Mouse (Mus musculus): ENCODE data around the gene Capn13. TPM values are rescaled to one million over a fixed set of nuclear protein-coding genes. Genes with fewer than 3 reads are reported as not detected.

The Capn13 gene
- total and polyA plus RNA-seq, 2 experiments from 2014 or later = 0.09 TPM; not detected in 1

GRCm38 (mm10) chr17:73277770-73278169 is 122.9 kb downstream of the Capn13 start:
- Histone ChIP-seq H3K27ac (ENCODE audit: low read depth, low read length) (no peak overlapping the region), H3K4me2 (ENCODE audit: low read depth, low read length, poor library complexity, severe bottlenecking) (no peak overlapping the region), H3K9ac (replicated peaks; ENCODE audit: low read length, poor library complexity, severe bottlenecking) (no peak overlapping the region), H3K4me3 (ENCODE audit: low read depth, low read length) (no peak overlapping the region), H3K27me3 (ENCODE audit: insufficient read depth, low read length) (no peaks in the 10 kb centered on the region), H3K36me3 (ENCODE audit: insufficient read depth, low read length) (no peaks in the 10 kb centered on the region), H3K9me3 (ENCODE audit: low read length) (no peaks in the 10 kb centered on the region), H3K4me1 (ENCODE audit: insufficient read depth, low read length) (no peaks in the 10 kb centered on the region)
- no peak for DNase-seq (ENCODE audit: low spot score)
- peak; percentile 36 for TF ChIP-seq CTCF (IDR thresholded peaks at IDR 0.05)
- no peak for ATAC-seq (ENCODE audit: low FRiP score)
- 93% methylated on average over 4 of the region's 4 CpGs for WGBS

- DNase-seq (ENCODE audit: low spot score) = no peak
- 88% methylated on average over 10 of the region's 10 CpGs for WGBS
Observed at GRCm38 (mm10) chr17:73275066-73275465, 125.6 kb downstream of the Capn13 start.

GRCm38 (mm10) chr17:73273809-73274208 is 126.9 kb downstream of the Capn13 start:
- TF ChIP-seq CTCF (IDR thresholded peaks at IDR 0.05) = no peak
- H3K36me3 ChIP-seq (ENCODE audit: insufficient read depth, low read length) = no peaks in the 10 kb centered on the region
- no peaks in the 10 kb centered on the region for H3K27me3 ChIP-seq (ENCODE audit: insufficient read depth, low read length)
- ATAC-seq (ENCODE audit: low FRiP score) (no peak), DNase-seq (ENCODE audit: low spot score) (no peak)
- no peak overlapping the region for H3K27ac ChIP-seq (ENCODE audit: low read depth, low read length)
- 87% methylated on average over 7 of the region's 7 CpGs for WGBS
- H3K9me3 ChIP-seq (ENCODE audit: low read length) = no peaks in the 10 kb centered on the region
- no peak overlapping the region for H3K4me2 ChIP-seq (ENCODE audit: low read depth, low read length, poor library complexity, severe bottlenecking)
- no peak overlapping the region for H3K4me3 ChIP-seq (ENCODE audit: low read depth, low read length)
- H3K4me1 ChIP-seq (ENCODE audit: insufficient read depth, low read length) = peaks cover 12% of the 10 kb centered on the region; the same call in 1 of the 2 replicates
- H3K9ac ChIP-seq (replicated peaks; ENCODE audit: low read length, poor library complexity, severe bottlenecking) = no peak overlapping the region

More at GRCm38 (mm10) chr17:73275066-73275465, 125.6 kb downstream of the Capn13 start:
- no peaks in the 10 kb centered on the region for H3K27me3 ChIP-seq (ENCODE audit: insufficient read depth, low read length)
- no peak overlapping the region for H3K9ac ChIP-seq (replicated peaks; ENCODE audit: low read length, poor library complexity, severe bottlenecking)
- H3K4me1 ChIP-seq (ENCODE audit: insufficient read depth, low read length) = peaks cover 12% of the 10 kb centered on the region; the same call in 1 of the 2 replicates
- H3K27ac ChIP-seq (ENCODE audit: low read depth, low read length) = no peak overlapping the region
- no peak overlapping the region for H3K4me3 ChIP-seq (ENCODE audit: low read depth, low read length)
- no peaks in the 10 kb centered on the region for H3K36me3 ChIP-seq (ENCODE audit: insufficient read depth, low read length)
- TF ChIP-seq CTCF (IDR thresholded peaks at IDR 0.05) = no peak
- no peak for ATAC-seq (ENCODE audit: low FRiP score)
- H3K4me2 ChIP-seq (ENCODE audit: low read depth, low read length, poor library complexity, severe bottlenecking) = no peak overlapping the region
- no peaks in the 10 kb centered on the region for H3K9me3 ChIP-seq (ENCODE audit: low read length)

GRCm38 (mm10) chr17:73271797-73272600 is 128.7 kb downstream of the Capn13 start:
- Histone ChIP-seq H3K27me3 (ENCODE audit: insufficient read depth, low read length) (no peaks in the 10 kb centered on the region), H3K27ac (ENCODE audit: low read depth, low read length) (peak overlapping the region; percentile 84), H3K4me1 (ENCODE audit: insufficient read depth, low read length) (peaks cover 12% of the 10 kb centered on the region; the same call in 1 of the 2 replicates), H3K4me3 (ENCODE audit: low read depth, low read length) (no peak overlapping the region), H3K9me3 (ENCODE audit: low read length) (no peaks in the 10 kb centered on the region), H3K4me2 (ENCODE audit: low read depth, low read length, poor library complexity, severe bottlenecking) (no peak overlapping the region; the same call in 1 of the 2 replicates), H3K9ac (replicated peaks; ENCODE audit: low read length, poor library complexity, severe bottlenecking) (0 out of 2 replicates have a peak overlapping the region, but pooled peaks have one; percentile 13), H3K36me3 (ENCODE audit: insufficient read depth, low read length) (no peaks in the 10 kb centered on the region)
- TF ChIP-seq CTCF (IDR thresholded peaks at IDR 0.05) = no peak
- 61% methylated on average over 7 of the region's 7 CpGs for WGBS
- ATAC-seq (ENCODE audit: low FRiP score) = peak; percentile 97
- peak; percentile 89 for DNase-seq (ENCODE audit: low spot score)

- H3K9me3 ChIP-seq (ENCODE audit: low read length) = no peaks in the 10 kb centered on the region
- H3K9ac ChIP-seq (replicated peaks; ENCODE audit: low read length, poor library complexity, severe bottlenecking) = 0 out of 2 replicates have a peak overlapping the region, but pooled peaks have one; percentile 13
- ATAC-seq (ENCODE audit: low FRiP score) (peak; percentile 45), DNase-seq (ENCODE audit: low spot score) (peak; percentile 19)
- WGBS = 74% methylated on average over 15 of the region's 15 CpGs
- no peaks in the 10 kb centered on the region for H3K36me3 ChIP-seq (ENCODE audit: insufficient read depth, low read length)
- peak overlapping the region; percentile 84 for H3K27ac ChIP-seq (ENCODE audit: low read depth, low read length)
- H3K27me3 ChIP-seq (ENCODE audit: insufficient read depth, low read length) = no peaks in the 10 kb centered on the region
- H3K4me2 ChIP-seq (ENCODE audit: low read depth, low read length, poor library complexity, severe bottlenecking) = no peak overlapping the region; the same call in 1 of the 2 replicates
- no peak overlapping the region for H3K4me3 ChIP-seq (ENCODE audit: low read depth, low read length)
- H3K4me1 ChIP-seq (ENCODE audit: insufficient read depth, low read length) = peaks cover 12% of the 10 kb centered on the region; the same call in 1 of the 2 replicates
- TF ChIP-seq CTCF (IDR thresholded peaks at IDR 0.05) = no peak
Observed at GRCm38 (mm10) chr17:73270871-73271796, 129.5 kb downstream of the Capn13 start.

Measured in midbrain, postnatal 0 days (tissue).